Mouse (Mus musculus) midbrain, embryonic 16.5 days (tissue): ENCODE data around the gene Ephb2. TPM values are rescaled to one million over a fixed set of nuclear protein-coding genes. Genes with fewer than 3 reads are reported as not detected.

ENCODE experiments used
- ATAC-seq: fragments of 200-750 bp; cut with Nextera tagmentation; 2 replicates; pipeline ENCODE4 v1.8.0; 2017; ENCODE audit warnings: moderate TSS enrichment
- H3K27ac ChIP-seq: fragments of 300-500 bp; sonication (generic); 2 replicates; pipeline ENCODE4 v1.5.1; 2014; ENCODE audit warnings: mild to moderate bottlenecking, low read length, mixed read lengths
- H3K27me3 ChIP-seq: fragments of 300-500 bp; sonication (generic); 2 replicates; pipeline ENCODE4 v1.6.1; 2014; ENCODE audit warnings: low read depth, low read length, mixed read lengths; ENCODE audit not compliant: control insufficient read depth, insufficient read depth
- H3K36me3 ChIP-seq: fragments of 300-500 bp; sonication (generic); 2 replicates; pipeline ENCODE4 v1.6.1; 2014; ENCODE audit warnings: mild to moderate bottlenecking, low read length, moderate library complexity, mixed read lengths; ENCODE audit not compliant: control insufficient read depth, insufficient read depth
- H3K4me1 ChIP-seq: fragments of 300-500 bp; sonication (generic); 2 replicates; pipeline ENCODE4 v1.6.1; 2014; ENCODE audit warnings: mild to moderate bottlenecking, low read length, mixed read lengths; ENCODE audit not compliant: control insufficient read depth, insufficient read depth
- H3K4me2 ChIP-seq: fragments of 300-500 bp; sonication (generic); 2 replicates; pipeline ENCODE4 v1.6.1; 2014; ENCODE audit warnings: mild to moderate bottlenecking, low read length, mixed read lengths
- H3K4me3 ChIP-seq: fragments of 300-500 bp; sonication (generic); 2 replicates; pipeline ENCODE4 v1.5.1; 2014; ENCODE audit warnings: low read depth, mild to moderate bottlenecking, low read length, moderate library complexity, mixed read lengths
- H3K9ac ChIP-seq: fragments of 300-500 bp; sonication (generic); 2 replicates; pipeline ENCODE4 v1.6.1; 2014; ENCODE audit warnings: low read depth, low read length, mixed read lengths
- H3K9me3 ChIP-seq: fragments of 300-500 bp; sonication (generic); replicated peaks from 2 replicates; pipeline ENCODE4 v1.6.1; 2014; ENCODE audit warnings: mild to moderate bottlenecking, low read length, mixed read lengths; ENCODE audit not compliant: control insufficient read depth, poor library complexity, severe bottlenecking
- WGBS: fragments of 180-500 bp; shearing (Covaris S2); extraction: QIAGEN DNeasy Blood & Tissue Kit; methylation state at CpG from one replicate; pipeline ENCODE4 v1.1.7; 2014; 5-methylcytosine and 5-hydroxymethylcytosine counted together
- polyA plus RNA-seq: library from polyadenylated mRNA; unstranded; fragments of >200 nt; fragmentation: Nextera tagmentation; extraction: Ambion mirVana; gene quantifications from 2 replicates; pipeline ENCODE4 v1.2.1, GENCODE M21; 2015

The Ephb2 gene
- polyA plus RNA-seq, 1 experiment from 2014 or later = 13.1 TPM

DNA sequence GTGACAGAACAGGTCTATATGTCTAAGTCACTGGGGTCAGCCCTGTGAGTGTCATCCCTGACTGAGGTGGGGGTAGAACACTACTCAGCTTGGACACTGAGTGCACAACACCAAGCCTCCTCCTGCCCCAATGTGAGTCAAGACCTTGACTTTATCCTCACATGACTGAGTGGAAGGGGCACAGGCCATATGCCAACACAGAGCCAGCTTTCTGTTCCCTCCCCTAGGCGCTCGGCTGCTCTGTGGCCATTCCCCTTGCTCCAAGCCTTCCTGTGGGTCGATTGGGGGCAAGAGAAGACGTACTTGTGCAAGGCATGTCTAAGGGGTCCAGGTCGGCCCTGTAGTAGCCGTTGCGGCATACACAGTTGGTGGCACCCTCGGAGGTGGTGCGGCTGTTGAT lies 140.1 kb downstream of the Ephb2 start:
- 96% methylated on average over 9 of the region's 9 CpGs for WGBS
- Histone ChIP-seq H3K9me3 (no peaks in the 10 kb centered on the region), H3K4me1 (peaks cover 10% of the 10 kb centered on the region; the same call in 1 of the 2 replicates), H3K4me3 (no peak overlapping the region), H3K9ac (no peak overlapping the region), H3K27me3 (no peaks in the 10 kb centered on the region), H3K27ac (no peak overlapping the region), H3K4me2 (no peak overlapping the region), H3K36me3 (peaks cover 16% of the 10 kb centered on the region)
- no peak for ATAC-seq

DNA sequence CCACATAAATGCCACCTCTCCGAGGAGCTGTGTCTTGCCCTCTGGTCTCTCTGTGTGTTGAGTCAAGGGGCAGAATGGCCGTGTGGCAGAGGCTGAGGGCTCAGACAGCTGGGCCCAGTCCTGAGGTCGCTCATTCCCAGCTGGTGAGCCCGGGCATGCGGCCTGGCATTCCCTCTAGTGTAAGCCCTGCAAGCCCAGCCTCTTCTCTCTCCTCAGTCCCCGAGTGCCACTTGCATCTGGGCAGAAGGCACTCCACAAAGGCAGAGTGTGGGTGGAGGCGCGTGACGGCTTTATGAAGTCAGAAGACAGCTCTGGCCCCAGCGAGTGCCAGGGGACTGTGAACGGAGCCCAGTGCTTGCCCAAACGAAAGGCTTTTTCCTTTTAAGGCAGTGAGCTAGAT lies 145.8 kb downstream of the Ephb2 start:
- no peaks in the 10 kb centered on the region for H3K9me3 ChIP-seq
- no peak for ATAC-seq
- 76% methylated on average over 12 of the region's 12 CpGs for WGBS
- no peaks in the 10 kb centered on the region for H3K27me3 ChIP-seq
- no peak overlapping the region for H3K9ac ChIP-seq
- no peak overlapping the region for H3K4me3 ChIP-seq
- H3K27ac ChIP-seq = no peak overlapping the region
- no peak overlapping the region for H3K4me2 ChIP-seq
- peaks cover 16% of the 10 kb centered on the region for H3K36me3 ChIP-seq
- H3K4me1 ChIP-seq = no peaks in the 10 kb centered on the region

DNA sequence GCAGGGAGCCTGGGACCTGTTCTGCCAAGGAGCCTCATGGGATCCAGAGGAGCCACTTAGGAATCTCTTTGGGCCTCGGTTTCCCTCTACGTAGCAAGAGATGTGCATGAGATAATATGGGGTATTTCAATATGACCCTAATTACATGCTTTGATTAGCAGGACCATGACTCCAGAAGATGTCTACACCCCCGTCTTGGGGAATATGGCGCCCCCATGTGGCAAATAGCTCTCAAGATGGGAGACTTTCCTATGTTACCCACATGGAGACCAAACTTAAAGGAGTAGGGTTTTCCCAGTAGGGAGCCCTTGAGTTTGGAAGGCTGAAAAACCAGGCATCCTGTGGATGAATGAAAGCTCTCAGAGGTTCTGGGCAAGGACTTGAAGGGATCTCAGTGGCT lies 147.7 kb downstream of the Ephb2 start:
- ATAC-seq = no peak
- H3K9ac ChIP-seq = no peak overlapping the region
- WGBS = 72% methylated on average over 4 of the region's 4 CpGs
- H3K4me2 ChIP-seq = no peak overlapping the region
- no peaks in the 10 kb centered on the region for H3K4me1 ChIP-seq
- H3K27ac ChIP-seq = no peak overlapping the region
- peaks cover 8% of the 10 kb centered on the region for H3K36me3 ChIP-seq
- H3K9me3 ChIP-seq = no peaks in the 10 kb centered on the region
- H3K4me3 ChIP-seq = no peak overlapping the region
- no peaks in the 10 kb centered on the region for H3K27me3 ChIP-seq

DNA sequence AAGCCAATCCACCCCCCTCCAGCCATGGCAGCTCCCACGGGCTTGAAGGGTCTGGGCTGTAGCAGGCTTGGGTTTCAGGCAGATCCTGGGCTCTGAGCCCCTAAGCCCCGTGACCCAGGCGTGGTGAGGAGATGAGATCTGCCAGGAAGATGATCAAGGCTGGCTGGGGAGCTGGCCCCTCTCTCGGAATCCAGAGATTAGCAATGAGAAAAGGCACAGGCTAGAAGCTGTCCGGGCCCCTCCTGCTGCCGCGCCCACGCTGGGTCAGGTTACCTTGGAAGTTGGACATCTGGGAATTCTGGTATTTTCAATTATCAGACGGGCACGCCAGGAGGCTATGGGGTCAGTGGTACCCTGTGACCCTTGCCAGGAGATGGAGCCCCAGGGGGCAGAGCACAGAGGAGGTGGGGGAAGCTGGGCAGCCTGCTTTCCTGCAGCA lies 150.3 kb downstream of the Ephb2 start:
- Histone ChIP-seq H3K4me1 (no peaks in the 10 kb centered on the region), H3K27ac (no peak overlapping the region), H3K4me3 (no peak overlapping the region), H3K9ac (no peak overlapping the region), H3K36me3 (peaks cover 5% of the 10 kb centered on the region; the same call in 1 of the 2 replicates), H3K27me3 (no peaks in the 10 kb centered on the region), H3K4me2 (no peak overlapping the region), H3K9me3 (no peaks in the 10 kb centered on the region)
- ATAC-seq = no peak
- 40% methylated on average over 10 of the region's 10 CpGs for WGBS

DNA sequence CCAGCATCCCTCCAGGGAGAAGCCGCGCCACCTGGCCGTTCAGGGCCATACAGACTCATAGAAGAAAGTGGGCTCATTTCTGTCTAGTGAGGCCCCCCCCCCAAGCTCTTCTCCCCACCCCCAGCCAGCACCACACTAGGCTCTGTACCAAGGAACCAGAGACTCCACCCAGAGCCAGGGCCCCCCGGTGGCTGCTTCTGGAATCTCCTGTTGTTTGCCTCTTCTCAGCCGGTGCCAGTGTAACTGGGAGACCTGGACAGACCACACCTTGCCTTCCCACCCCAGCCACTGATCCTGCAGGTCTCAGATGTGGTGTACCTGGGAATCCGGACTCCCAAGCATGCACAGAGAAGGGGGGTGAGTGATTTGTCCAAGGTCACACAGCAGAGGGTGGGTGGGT lies 151.3 kb downstream of the Ephb2 start:
- Histone ChIP-seq H3K9ac (no peak overlapping the region), H3K27ac (no peak overlapping the region), H3K4me1 (no peaks in the 10 kb centered on the region), H3K4me2 (no peak overlapping the region), H3K27me3 (no peaks in the 10 kb centered on the region), H3K4me3 (no peak overlapping the region), H3K36me3 (0 out of 2 replicates have a peak, but pooled peaks cover 7% of the 10 kb centered on the region), H3K9me3 (no peaks in the 10 kb centered on the region)
- WGBS = 87% methylated on average over 6 of the region's 6 CpGs
- ATAC-seq = peak; percentile 15; the same call in 1 of the 2 replicates

DNA sequence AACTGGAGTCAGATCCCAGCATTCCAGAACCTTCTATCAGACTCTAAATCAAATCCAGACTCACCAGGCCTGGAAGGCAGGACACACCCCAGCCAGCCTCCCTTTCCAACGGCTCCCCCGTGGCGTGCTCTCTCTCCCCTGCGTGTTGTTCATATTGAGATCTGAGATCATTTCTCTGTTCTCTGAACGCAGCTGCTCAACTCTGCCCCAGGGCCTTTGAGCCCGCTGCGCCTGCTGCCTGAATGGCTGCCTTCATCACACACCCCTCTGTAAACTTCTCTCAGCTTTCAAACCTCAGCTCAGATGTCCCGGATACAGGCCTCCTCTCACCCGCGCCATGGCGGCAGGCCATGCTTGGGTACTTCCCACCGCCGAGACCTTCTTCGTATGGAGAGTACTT lies 155.1 kb downstream of the Ephb2 start:
- 76% methylated on average over 14 of the region's 14 CpGs for WGBS
- no peak for ATAC-seq
- H3K4me1 ChIP-seq = no peaks in the 10 kb centered on the region
- no peak overlapping the region for H3K4me2 ChIP-seq
- 0 out of 2 replicates have a peak, but pooled peaks cover 7% of the 10 kb centered on the region for H3K36me3 ChIP-seq
- H3K27me3 ChIP-seq = no peaks in the 10 kb centered on the region
- no peak overlapping the region for H3K27ac ChIP-seq
- H3K4me3 ChIP-seq = no peak overlapping the region
- no peak overlapping the region for H3K9ac ChIP-seq
- no peaks in the 10 kb centered on the region for H3K9me3 ChIP-seq

DNA sequence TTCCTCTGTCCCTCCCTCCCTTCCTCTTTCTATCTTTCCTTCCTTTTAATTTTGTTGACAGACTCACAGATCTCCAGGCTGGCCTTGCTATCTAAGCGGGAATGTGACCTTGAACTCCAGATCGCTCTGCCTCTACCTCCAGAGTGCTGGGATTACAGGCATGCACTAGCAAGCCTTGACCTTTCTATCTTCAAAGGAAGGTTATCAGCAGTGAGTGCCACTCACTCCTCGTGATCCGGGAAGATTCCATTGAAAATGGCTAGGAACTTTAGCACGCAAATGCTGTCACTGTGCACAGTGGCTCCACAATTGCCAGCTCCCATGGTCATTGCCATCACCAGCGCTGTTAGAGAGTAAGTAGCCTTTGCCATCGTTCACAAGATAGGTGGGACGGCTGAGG lies 156.6 kb downstream of the Ephb2 start:
- H3K4me1 ChIP-seq = no peaks in the 10 kb centered on the region; the same call in 1 of the 2 replicates
- no peak overlapping the region for H3K9ac ChIP-seq
- H3K4me3 ChIP-seq = no peak overlapping the region
- H3K36me3 ChIP-seq = peaks cover 12% of the 10 kb centered on the region; the same call in 1 of the 2 replicates
- no peaks in the 10 kb centered on the region for H3K27me3 ChIP-seq
- no peak overlapping the region for H3K4me2 ChIP-seq
- H3K27ac ChIP-seq = peak overlapping the region; percentile 45; the same call in 1 of the 2 replicates
- ATAC-seq = no peak
- H3K9me3 ChIP-seq = no peaks in the 10 kb centered on the region
- WGBS = 75% methylated on average over 8 of the region's 8 CpGs

DNA sequence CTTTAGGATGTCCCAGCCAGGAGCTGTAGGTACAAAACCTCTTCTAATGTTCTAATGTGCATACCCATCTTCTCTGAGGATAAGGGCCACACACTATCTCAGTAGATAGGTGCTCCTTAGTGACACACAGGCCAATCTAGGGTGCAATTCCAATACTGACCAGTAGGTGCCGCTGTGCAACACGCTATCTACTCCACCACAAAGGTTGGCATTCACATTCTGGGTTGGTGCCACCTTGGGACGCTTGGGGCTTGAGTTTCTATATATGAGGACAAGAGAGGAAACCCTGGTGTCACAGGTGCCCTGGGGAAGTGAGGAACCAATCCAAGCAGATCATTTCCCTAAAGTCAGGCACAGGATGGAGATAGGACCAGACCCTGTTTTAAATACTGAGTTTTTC lies 157.3 kb downstream of the Ephb2 start:
- H3K9ac ChIP-seq = no peak overlapping the region
- ATAC-seq = peak; percentile 41; the same call in 1 of the 2 replicates
- H3K27me3 ChIP-seq = no peaks in the 10 kb centered on the region
- peaks cover 9% of the 10 kb centered on the region; the same call in 1 of the 2 replicates for H3K36me3 ChIP-seq
- no peak overlapping the region for H3K27ac ChIP-seq
- no peaks in the 10 kb centered on the region for H3K9me3 ChIP-seq
- no peaks in the 10 kb centered on the region; the same call in 1 of the 2 replicates for H3K4me1 ChIP-seq
- H3K4me2 ChIP-seq = no peak overlapping the region
- 1% methylated on average over 3 of the region's 3 CpGs for WGBS
- no peak overlapping the region for H3K4me3 ChIP-seq

DNA sequence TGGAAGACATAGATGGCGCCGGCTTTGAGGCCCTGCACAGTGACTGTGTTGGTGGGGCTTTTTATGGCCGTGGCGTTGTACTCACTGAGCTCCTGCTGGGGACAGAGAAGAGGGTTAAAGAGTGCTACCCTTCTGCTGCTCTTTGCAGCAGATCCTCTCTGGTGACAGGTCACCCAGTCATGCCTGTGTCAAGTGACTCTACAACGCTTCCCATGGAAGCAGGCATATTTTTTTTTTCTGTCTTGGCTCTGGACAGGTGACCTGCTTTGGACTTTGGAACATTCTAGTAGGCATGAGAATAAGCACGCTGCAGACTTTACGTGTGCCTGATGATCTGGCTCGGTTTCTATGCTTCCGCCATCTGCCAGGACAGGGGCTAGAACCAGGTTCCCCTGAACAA lies 160.3 kb downstream of the Ephb2 start:
- ATAC-seq = no peak
- H3K9ac ChIP-seq = no peak overlapping the region
- H3K4me2 ChIP-seq = no peak overlapping the region
- WGBS = 91% methylated on average over 9 of the region's 9 CpGs
- no peaks in the 10 kb centered on the region; the same call in 1 of the 2 replicates for H3K4me1 ChIP-seq
- H3K4me3 ChIP-seq = no peak overlapping the region
- H3K27me3 ChIP-seq = no peaks in the 10 kb centered on the region
- H3K27ac ChIP-seq = no peak overlapping the region
- peaks cover 19% of the 10 kb centered on the region for H3K36me3 ChIP-seq
- H3K9me3 ChIP-seq = no peaks in the 10 kb centered on the region
